Mouse (Mus musculus) right cerebral cortex, postnatal 10 days (tissue): ENCODE measurements around the gene Cryab.

Source experiments
- DNase-seq, 2 experiments: peaks; one replicate each; pipeline ENCODE4 v3.0.0; 2021; ENCODE audit warnings: low spot score in 2 of 2

The Cryab gene

DNA sequence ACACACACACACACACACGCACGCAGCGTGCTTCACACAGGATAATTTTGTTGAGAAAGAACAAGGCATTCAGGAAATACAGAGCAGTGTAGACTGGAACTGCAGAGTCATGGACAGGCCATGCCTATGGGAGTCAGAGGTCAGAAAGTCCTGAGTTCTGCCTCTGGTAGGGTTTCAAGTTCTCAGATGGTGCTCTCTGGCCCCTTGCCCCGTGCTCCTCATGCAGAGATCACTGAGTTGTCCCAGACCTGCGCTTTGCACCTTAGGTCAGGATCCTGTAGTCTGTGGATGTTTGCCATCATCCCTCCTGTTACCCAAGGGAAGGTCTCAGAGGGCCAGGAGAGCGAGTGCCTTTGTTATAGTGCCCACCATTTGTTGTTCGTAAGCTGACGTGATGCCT is 45.7 kb downstream of the Cryab start:
- DNase-seq: no peak

DNA sequence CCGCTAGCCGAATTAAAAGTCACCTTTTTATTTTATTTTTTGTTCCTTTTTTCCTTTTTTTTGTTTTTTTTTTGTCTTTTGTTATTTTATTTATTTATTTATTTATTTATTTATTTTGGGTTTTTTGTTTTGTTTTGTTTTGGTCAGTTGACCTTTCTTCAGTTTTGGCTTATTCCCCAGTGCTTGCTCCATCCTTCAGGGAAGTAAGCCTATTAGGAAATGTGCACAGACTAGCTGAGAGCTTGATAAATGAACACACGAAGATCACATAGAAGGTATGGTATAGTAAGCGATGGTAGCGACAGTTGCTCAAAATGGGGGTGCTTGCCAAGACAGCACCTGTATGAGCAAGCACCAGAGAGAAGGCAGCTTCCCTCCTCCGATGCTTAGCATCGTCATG is 46.5 kb downstream of the Cryab start:
- DNase-seq: no peak

DNA sequence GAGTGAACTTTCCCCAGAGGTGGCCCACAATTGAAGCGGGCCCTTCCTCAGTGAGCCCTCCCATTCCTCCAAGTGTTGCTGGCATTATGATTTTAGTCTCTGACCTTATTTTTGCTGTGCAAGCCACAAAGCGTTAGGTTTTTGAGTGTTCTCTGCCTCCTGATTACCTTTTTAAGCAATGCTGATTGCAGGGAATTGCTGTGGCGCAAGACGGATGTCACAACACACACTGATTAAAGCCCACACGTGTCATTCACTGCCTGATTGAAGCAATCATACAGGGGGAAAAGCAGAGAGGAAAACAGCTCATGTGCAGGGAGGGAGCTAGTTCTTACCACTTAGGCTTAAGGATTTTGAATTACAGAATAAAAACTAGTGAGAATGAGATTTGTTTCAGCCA is 47.2 kb downstream of the Cryab start:
- DNase-seq: no peak

DNA sequence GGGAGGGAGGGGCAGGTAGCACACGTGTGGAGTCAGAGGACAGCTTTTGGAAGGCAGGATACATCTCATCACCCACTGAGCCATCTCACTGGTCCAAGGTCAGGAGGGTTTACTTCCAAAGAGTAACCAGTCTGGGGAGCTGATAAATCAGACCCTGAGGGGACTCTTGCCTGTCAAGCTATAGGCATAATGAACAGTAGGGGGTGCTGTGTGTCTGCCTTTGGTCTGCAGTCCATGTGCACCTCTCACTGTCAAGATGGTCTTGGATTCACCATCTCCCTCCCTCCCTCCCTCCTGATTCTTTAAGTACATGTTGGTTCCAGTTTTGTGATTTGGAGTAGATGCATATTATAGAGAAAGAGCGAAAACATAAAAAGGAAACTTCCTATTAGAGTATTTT is 49.9 kb downstream of the Cryab start:
- DNase-seq: peak in 1 of 2 experiments; percentile 50

DNA sequence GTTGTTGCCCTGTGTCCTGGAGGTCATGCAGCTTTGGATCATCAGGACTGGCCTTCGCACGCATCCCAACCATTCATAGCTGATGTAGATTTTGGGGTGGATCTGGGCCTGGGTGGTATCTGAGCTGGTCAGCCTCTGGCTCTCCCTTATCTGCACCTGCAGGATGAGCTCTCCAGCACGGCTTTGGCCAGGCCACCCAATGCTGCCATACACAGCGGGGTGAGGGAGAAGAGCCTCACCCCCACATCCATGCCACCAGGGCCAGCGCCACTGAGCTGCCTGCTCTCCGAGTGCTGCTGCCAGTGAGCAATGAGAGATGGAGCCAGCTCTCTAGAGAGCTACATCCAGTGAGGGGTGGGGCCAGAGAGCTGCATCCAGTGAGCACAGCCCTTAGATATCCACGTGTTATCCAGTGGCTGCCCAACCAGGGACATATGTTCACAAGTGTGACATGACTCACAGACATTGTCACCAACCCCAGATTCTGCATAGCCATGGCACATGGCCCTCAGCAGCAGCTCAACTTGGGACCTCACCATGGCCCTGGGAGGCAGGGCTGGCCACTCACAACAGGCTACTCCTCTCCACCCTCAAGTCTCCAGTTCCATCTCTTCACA is 52.0 kb downstream of the Cryab start:
- no peak for DNase-seq
